Mouse (Mus musculus) limb, embryonic 15.5 days (tissue): ENCODE results near the gene Gdf15. TPM values are rescaled to one million over a fixed set of nuclear protein-coding genes. Genes with fewer than 3 reads are reported as not detected.

Experiments used
- ATAC-seq: fragments of 200-750 bp; cut with Nextera tagmentation; 2 replicates; pipeline ENCODE4 v1.8.0; 2017; ENCODE audit warnings: low read depth, moderate TSS enrichment; ENCODE audit not compliant: insufficient number of reproducible peaks, low FRiP score, low TSS enrichment
- H3K27ac ChIP-seq: fragments of 300-500 bp; sonication (generic); 2 replicates; pipeline ENCODE4 v1.5.1; 2015; ENCODE audit warnings: moderate library complexity, mild to moderate bottlenecking, inconsistent platforms
- H3K27me3 ChIP-seq: fragments of 300-500 bp; sonication (generic); 2 replicates; pipeline ENCODE4 v1.6.1; 2015; ENCODE audit warnings: inconsistent platforms
- H3K36me3 ChIP-seq: fragments of 300-500 bp; sonication (generic); 2 replicates; pipeline ENCODE4 v1.6.1; 2015; ENCODE audit warnings: inconsistent platforms
- H3K4me1 ChIP-seq: fragments of 300-500 bp; sonication (generic); 2 replicates; pipeline ENCODE4 v1.6.1; 2015; ENCODE audit warnings: inconsistent platforms
- H3K4me2 ChIP-seq: fragments of 300-500 bp; sonication (generic); 2 replicates; pipeline ENCODE4 v1.6.1; 2015; ENCODE audit warnings: mild to moderate bottlenecking, inconsistent platforms
- H3K4me3 ChIP-seq: fragments of 300-500 bp; sonication (generic); 2 replicates; pipeline ENCODE4 v1.5.1; 2015; ENCODE audit warnings: mild to moderate bottlenecking, inconsistent platforms
- H3K9ac ChIP-seq: fragments of 300-500 bp; sonication (generic); 2 replicates; pipeline ENCODE4 v1.6.1; 2015; ENCODE audit warnings: inconsistent platforms
- H3K9me3 ChIP-seq: fragments of 300-500 bp; sonication (generic); 2 replicates; pipeline ENCODE4 v1.6.1; 2016; ENCODE audit warnings: inconsistent platforms
- WGBS: fragments of 180-500 bp; shearing (Covaris S2); methylation state at CpG from one replicate; pipeline ENCODE4 v1.1.7; 2015; 5-methylcytosine and 5-hydroxymethylcytosine counted together
- polyA plus RNA-seq: library from polyadenylated mRNA; unstranded; fragments of >200 nt; fragmentation: Nextera tagmentation; extraction: Ambion mirVana; gene quantifications from 2 replicates; pipeline ENCODE4 v1.2.1, GENCODE M21; 2015

Gdf15 gene
- polyA plus RNA-seq, 1 experiment from 2014 or later, result 0.24 TPM

DNA sequence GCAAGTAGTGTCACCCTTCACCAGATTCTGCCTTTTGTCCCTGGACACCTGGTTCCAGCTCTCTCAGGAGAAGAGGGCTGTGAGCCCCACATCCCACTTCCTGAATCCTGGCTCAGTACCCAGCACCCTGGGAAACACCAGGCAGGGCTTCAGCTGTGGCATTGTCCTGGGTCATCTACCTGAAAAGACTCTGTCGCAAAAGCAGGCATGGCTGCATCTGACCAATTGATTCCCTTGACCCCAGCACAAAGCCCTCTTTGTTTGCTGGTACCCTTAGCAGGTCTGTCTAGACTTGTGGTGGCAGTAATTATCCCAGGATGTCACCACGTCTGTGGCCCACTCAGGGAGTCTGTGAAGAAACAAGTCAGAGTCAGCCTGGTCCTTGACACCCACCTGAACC lies 23.2 kb upstream of the Gdf15 start:
- H3K4me2 ChIP-seq, result no peak overlapping the region
- no peak overlapping the region for H3K27ac ChIP-seq
- peaks cover 23% of the 10 kb centered on the region for H3K4me1 ChIP-seq
- H3K9ac ChIP-seq, result no peak overlapping the region
- peaks cover 52% of the 10 kb centered on the region for H3K36me3 ChIP-seq
- 43% methylated on average over 2 of the region's 2 CpGs for WGBS
- ATAC-seq, result no peak
- no peaks in the 10 kb centered on the region for H3K9me3 ChIP-seq
- no peaks in the 10 kb centered on the region for H3K27me3 ChIP-seq
- no peak overlapping the region for H3K4me3 ChIP-seq

DNA sequence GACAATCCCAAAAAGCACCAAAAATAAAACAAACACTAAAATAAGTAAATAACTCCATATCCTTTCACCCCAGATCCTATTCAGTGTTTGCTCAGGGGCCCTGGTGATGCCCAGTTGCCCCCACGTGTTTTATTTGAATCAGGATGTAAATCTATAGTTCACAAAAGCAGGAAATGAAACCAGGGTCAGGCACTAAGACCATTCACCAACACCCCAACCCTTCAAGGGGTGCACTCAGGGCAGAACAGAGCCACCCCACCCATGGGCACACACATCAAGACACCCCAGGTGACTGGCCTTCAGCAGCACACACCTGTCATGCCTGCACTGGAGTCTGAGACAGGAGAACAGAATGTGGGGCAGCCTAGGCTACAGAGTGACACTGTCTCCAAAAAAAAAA lies 21.9 kb upstream of the Gdf15 start:
- H3K27me3 ChIP-seq, result no peaks in the 10 kb centered on the region
- H3K4me3 ChIP-seq, result no peak overlapping the region
- no peak overlapping the region for H3K9ac ChIP-seq
- peaks cover 26% of the 10 kb centered on the region for H3K4me1 ChIP-seq
- no peak overlapping the region for H3K4me2 ChIP-seq
- WGBS, result 75% methylated on average over 1 of the region's 1 CpGs
- ATAC-seq, result no peak
- H3K27ac ChIP-seq, result no peak overlapping the region
- peaks cover 60% of the 10 kb centered on the region for H3K36me3 ChIP-seq
- no peaks in the 10 kb centered on the region for H3K9me3 ChIP-seq

- H3K4me1 ChIP-seq, result peaks cover 26% of the 10 kb centered on the region
- H3K4me3 ChIP-seq, result no peak overlapping the region
- no peak overlapping the region for H3K9ac ChIP-seq
- no peaks in the 10 kb centered on the region for H3K9me3 ChIP-seq
- ATAC-seq, result no peak
- 62% methylated on average over 2 of the region's 2 CpGs for WGBS
- no peak overlapping the region for H3K4me2 ChIP-seq
- peaks cover 60% of the 10 kb centered on the region for H3K36me3 ChIP-seq
- H3K27me3 ChIP-seq, result no peaks in the 10 kb centered on the region
- no peak overlapping the region for H3K27ac ChIP-seq
These were observed 21.0 kb upstream of the Gdf15 start for GRCm38 (mm10) chr8:70653226-70653625.

- no peak for ATAC-seq
- Histone ChIP-seq H3K9me3 (no peaks in the 10 kb centered on the region), H3K36me3 (peaks cover 44% of the 10 kb centered on the region), H3K27me3 (no peaks in the 10 kb centered on the region), H3K9ac (no peak overlapping the region), H3K4me1 (peaks cover 42% of the 10 kb centered on the region), H3K27ac (no peak overlapping the region), H3K4me2 (no peak overlapping the region), H3K4me3 (no peak overlapping the region)
- WGBS, result 92% methylated on average over 17 of the region's 17 CpGs
These were observed 18.1 kb upstream of the Gdf15 start for GRCm38 (mm10) chr8:70650351-70650750.

- peaks cover 34% of the 10 kb centered on the region for H3K36me3 ChIP-seq
- H3K4me2 ChIP-seq, result no peak overlapping the region
- ATAC-seq, result peak; percentile 37; the same call in 1 of the 2 replicates
- no peaks in the 10 kb centered on the region for H3K27me3 ChIP-seq
- peak overlapping the region; percentile 58 for H3K27ac ChIP-seq
- peaks cover 46% of the 10 kb centered on the region for H3K4me1 ChIP-seq
- H3K4me3 ChIP-seq, result no peak overlapping the region
- no peak overlapping the region for H3K9ac ChIP-seq
- H3K9me3 ChIP-seq, result no peaks in the 10 kb centered on the region
- 47% methylated on average over 4 of the region's 4 CpGs for WGBS
These were observed 17.1 kb upstream of the Gdf15 start for GRCm38 (mm10) chr8:70649324-70649723.

DNA sequence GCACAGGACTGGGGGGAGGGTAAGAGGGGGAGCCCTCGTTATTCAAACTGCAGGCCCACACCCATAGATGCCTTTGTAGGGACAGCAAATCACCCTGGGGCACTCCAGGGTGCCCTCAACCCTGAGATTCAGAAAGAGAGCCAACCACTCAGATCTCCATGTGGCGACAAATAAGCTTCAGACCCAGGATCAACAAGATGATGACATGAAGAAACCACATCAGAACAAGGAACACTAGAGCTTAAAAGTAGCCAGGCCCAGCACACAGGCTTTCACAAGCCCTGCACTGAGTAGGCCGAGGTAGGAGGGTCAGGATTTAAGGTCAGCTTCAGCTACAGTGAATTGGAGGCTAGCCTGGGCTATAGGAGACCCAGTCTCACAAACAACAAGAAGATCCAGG lies 16.7 kb upstream of the Gdf15 start:
- H3K27ac ChIP-seq, result no peak overlapping the region
- peaks cover 34% of the 10 kb centered on the region for H3K36me3 ChIP-seq
- H3K4me1 ChIP-seq, result peaks cover 46% of the 10 kb centered on the region
- no peak overlapping the region for H3K4me2 ChIP-seq
- no peaks in the 10 kb centered on the region for H3K27me3 ChIP-seq
- no peak overlapping the region for H3K9ac ChIP-seq
- H3K4me3 ChIP-seq, result no peak overlapping the region
- ATAC-seq, result no peak
- WGBS, result 59% methylated on average over 3 of the region's 3 CpGs
- no peaks in the 10 kb centered on the region for H3K9me3 ChIP-seq

GRCm38 (mm10) chr8:70648164-70648442 lies 15.8 kb upstream of the Gdf15 start:
- no peak for ATAC-seq
- H3K4me3 ChIP-seq, result no peak overlapping the region
- H3K4me1 ChIP-seq, result peaks cover 46% of the 10 kb centered on the region
- no peak overlapping the region for H3K9ac ChIP-seq
- no peaks in the 10 kb centered on the region for H3K27me3 ChIP-seq
- WGBS, result 33% methylated on average over 1 of the region's 1 CpGs
- no peak overlapping the region for H3K27ac ChIP-seq
- H3K36me3 ChIP-seq, result peaks cover 31% of the 10 kb centered on the region
- H3K4me2 ChIP-seq, result no peak overlapping the region
- no peaks in the 10 kb centered on the region for H3K9me3 ChIP-seq

DNA sequence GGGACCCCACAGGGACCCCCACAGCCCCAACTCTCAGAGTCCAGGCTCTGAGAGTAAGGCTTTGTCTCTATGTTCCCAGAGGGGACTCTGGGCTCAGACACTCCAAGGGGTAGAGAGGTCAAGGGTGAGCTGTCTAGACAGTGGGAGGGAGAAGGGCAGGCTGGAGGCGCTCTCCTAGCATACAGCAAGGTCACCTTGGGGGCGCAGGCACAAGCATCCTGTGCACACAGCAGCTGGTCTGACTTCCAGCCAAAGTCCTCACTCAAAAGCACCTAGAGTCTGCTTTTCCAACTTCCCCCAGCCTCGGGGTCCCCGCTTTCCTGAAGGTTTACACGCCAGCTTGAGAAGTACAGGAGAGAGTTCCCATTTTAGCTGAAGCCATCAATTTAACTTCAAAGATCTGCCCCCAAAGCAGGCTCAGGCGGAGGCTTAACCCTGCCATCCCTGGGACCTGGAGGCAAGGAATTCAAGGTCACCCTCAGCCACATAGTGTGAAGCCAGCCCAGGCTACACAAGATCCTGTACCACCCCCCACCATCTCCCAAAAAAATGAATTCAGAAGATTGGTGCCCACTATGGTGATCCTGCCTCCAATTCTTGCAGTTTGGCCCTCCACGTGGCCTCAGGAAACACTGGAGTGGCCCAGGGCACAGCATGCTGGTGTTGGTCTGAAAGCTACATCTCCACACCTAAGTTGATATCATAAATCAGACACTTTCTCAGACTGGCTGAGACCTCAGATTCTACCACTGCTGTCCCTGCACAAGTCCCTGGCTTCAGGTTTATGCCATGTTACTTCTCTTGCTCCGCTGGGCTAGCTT lies 15.3 kb upstream of the Gdf15 start:
- no peak overlapping the region for H3K4me2 ChIP-seq
- H3K9me3 ChIP-seq, result no peaks in the 10 kb centered on the region
- peaks cover 46% of the 10 kb centered on the region for H3K4me1 ChIP-seq
- peaks cover 29% of the 10 kb centered on the region for H3K36me3 ChIP-seq
- H3K9ac ChIP-seq, result no peak overlapping the region
- no peak overlapping the region for H3K4me3 ChIP-seq
- ATAC-seq, result no peak
- 46% methylated on average over 8 of the region's 8 CpGs for WGBS
- no peaks in the 10 kb centered on the region for H3K27me3 ChIP-seq
- peak overlapping the region; percentile 54 for H3K27ac ChIP-seq

GRCm38 (mm10) chr8:70646775-70647174 lies 14.5 kb upstream of the Gdf15 start:
- H3K4me3 ChIP-seq, result no peak overlapping the region
- H3K4me2 ChIP-seq, result no peak overlapping the region
- H3K27ac ChIP-seq, result no peak overlapping the region
- peaks cover 46% of the 10 kb centered on the region for H3K4me1 ChIP-seq
- ATAC-seq, result no peak
- peaks cover 21% of the 10 kb centered on the region for H3K36me3 ChIP-seq
- H3K27me3 ChIP-seq, result no peaks in the 10 kb centered on the region
- H3K9ac ChIP-seq, result no peak overlapping the region
- H3K9me3 ChIP-seq, result no peaks in the 10 kb centered on the region

DNA sequence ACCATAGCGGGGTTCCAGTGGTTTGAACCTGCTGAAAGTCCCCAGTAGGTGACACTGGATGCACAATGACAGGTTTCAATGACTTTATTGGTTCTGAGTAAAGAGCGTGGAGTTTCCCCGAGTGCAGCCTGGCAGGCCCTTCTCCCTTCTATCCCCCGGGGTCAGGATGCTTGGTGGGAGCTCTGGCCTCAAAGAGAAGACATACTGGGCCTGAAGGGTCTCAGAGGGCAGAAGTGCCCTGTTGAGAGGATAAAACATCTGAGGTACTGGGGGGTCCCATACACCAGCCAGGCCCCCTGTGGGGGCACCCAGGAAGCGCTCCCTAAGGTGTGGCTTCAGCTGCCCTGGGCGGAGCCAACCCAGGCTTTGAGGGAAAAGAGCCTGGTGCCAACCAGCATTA lies 14.1 kb upstream of the Gdf15 start:
- H3K9me3 ChIP-seq, result no peaks in the 10 kb centered on the region
- no peak overlapping the region for H3K27ac ChIP-seq
- H3K27me3 ChIP-seq, result no peaks in the 10 kb centered on the region
- peaks cover 17% of the 10 kb centered on the region for H3K36me3 ChIP-seq
- no peak overlapping the region for H3K4me2 ChIP-seq
- WGBS, result 65% methylated on average over 6 of the region's 6 CpGs
- ATAC-seq, result no peak
- H3K4me1 ChIP-seq, result peaks cover 46% of the 10 kb centered on the region
- H3K4me3 ChIP-seq, result no peak overlapping the region
- H3K9ac ChIP-seq, result no peak overlapping the region

DNA sequence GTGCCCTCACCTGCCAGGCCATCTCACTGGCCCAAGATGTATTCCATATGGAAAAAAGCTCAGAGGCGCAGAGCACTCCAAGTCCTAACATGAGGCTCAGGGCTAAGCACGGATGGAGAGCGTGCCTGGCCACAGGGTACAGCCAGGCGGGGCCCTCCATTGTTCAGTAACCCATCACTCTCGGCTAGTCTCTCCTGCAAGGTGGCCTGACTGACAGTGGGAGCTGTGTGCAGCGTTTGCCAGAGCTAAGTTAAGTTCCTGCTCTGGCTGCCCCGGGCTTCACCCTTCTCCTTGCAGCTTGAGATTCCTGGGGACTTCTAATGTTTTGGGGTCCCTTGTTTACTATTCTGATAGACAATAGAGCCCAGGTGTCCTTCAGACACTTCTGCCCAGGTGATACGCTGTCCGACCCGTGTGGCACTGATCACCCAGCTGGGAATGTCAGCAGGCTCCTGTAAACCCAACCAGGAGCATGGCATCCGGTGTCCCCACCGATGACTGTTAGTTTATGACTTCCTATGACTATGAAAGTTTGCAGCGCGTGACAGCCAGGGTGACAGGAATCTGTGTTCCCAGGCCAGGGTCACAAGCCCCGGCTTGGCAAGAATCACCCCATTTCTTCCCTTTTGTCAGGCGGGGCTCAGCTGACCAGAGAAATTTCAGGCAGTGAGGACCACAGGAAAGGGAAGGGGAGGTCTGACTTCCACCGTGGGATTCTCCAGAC lies 13.4 kb upstream of the Gdf15 start:
- peaks cover 46% of the 10 kb centered on the region for H3K4me1 ChIP-seq
- peaks cover 10% of the 10 kb centered on the region for H3K36me3 ChIP-seq
- no peak overlapping the region for H3K27ac ChIP-seq
- 51% methylated on average over 17 of the region's 17 CpGs for WGBS
- H3K9me3 ChIP-seq, result no peaks in the 10 kb centered on the region
- no peak overlapping the region for H3K4me3 ChIP-seq
- no peaks in the 10 kb centered on the region for H3K27me3 ChIP-seq
- no peak overlapping the region for H3K9ac ChIP-seq
- ATAC-seq, result no peak
- H3K4me2 ChIP-seq, result no peak overlapping the region

- Histone ChIP-seq H3K27me3 (no peaks in the 10 kb centered on the region), H3K9me3 (no peaks in the 10 kb centered on the region), H3K4me3 (no peak overlapping the region), H3K36me3 (no peaks in the 10 kb centered on the region; the same call in 1 of the 2 replicates), H3K27ac (no peak overlapping the region), H3K4me2 (no peak overlapping the region), H3K4me1 (peaks cover 36% of the 10 kb centered on the region), H3K9ac (no peak overlapping the region)
- ATAC-seq, result no peak
- 88% methylated on average over 2 of the region's 2 CpGs for WGBS
These were observed 11.8 kb upstream of the Gdf15 start for GRCm38 (mm10) chr8:70644065-70644464.
